Mouse (Mus musculus): Measurements from ENCODE around the gene Dlg1. TPM values are rescaled to one million over a fixed set of nuclear protein-coding genes. Genes with fewer than 3 reads are reported as not detected.

Gene Dlg1
- total and polyA plus RNA-seq, 3 experiments = 11.2 to 109 (median 60.7) TPM

DNA sequence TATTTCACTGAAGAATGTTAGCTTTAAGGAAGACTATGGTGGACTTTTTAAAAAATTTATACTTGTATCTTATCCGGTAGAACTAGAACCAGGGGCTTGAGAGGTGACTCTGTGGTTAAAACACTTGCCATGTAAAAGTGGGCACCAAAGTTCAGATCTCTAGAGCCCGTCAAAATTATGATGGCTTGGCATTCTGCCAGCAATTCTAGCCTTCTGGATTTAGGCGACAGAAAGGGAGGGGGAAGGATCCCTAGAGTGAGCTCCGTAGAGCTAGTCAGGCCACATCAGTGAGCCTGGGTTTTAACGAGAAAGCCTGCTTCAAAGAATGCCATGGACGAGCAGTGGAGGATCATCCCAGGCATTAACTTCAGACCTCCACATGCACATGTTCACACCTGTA, 117.8 kb downstream of the Dlg1 start:
- H3K36me3 ChIP-seq (replicated peaks) = peaks cover 15% of the 10 kb centered on the region
- no peaks in the 10 kb centered on the region for H3K27me3 ChIP-seq (ENCODE audit: insufficient read depth, low read length)
- DNase-seq (ENCODE audit: low spot score) (no peak), ATAC-seq (ENCODE audit: extremely low read depth, insufficient number of reproducible peaks, low FRiP score, poor library complexity, severe bottlenecking) (no peak)
- no peak overlapping the region for H3K4me3 ChIP-seq (ENCODE audit: low read depth, low read length)
- H3K9me3 ChIP-seq (replicated peaks) = no peaks in the 10 kb centered on the region
- no peaks in the 10 kb centered on the region; the same call in 1 of the 2 replicates for H3K4me1 ChIP-seq (ENCODE audit: insufficient read depth, low read depth, low read length)
- TF ChIP-seq TAL1 (conservative IDR thresholded peaks at IDR 0.05; ENCODE audit: low read depth, low read length) = no peak
- TF ChIP-seq GATA1 (IDR thresholded peaks at IDR 0.05; ENCODE audit: borderline replicate concordance, low read length) = no peak
- no peak for TF ChIP-seq POLR2AphosphoS5 (IDR thresholded peaks at IDR 0.05; ENCODE audit: insufficient replicate concordance, low read depth, low read length)
- TF ChIP-seq CTCF (IDR thresholded peaks at IDR 0.05; ENCODE audit: low read depth, low read length) = no peak
- no peak for TF ChIP-seq GATA2 (IDR thresholded peaks at IDR 0.05; ENCODE audit: borderline replicate concordance, low read depth, low read length)

DNA sequence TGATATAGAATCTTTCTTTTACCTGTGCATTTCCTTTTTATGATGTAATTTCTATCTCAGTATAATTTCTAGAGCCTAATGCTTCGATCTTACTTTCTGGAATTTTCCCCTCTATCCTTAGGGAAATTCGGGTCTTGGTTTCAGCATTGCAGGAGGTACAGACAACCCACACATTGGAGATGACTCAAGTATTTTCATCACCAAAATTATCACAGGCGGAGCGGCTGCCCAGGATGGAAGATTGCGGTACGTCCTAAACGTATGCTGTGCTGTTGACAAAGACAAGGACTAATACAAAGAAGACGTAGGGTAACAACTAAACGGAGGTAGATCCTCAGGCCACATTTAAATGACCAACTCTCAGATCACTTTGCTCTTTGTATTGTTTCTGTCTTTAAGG, 126.8 kb downstream of the Dlg1 start:
- Histone ChIP-seq H3K4me3 (ENCODE audit: low read depth, low read length) (no peak overlapping the region), H3K9me3 (replicated peaks) (no peaks in the 10 kb centered on the region), H3K4me1 (ENCODE audit: insufficient read depth, low read depth, low read length) (no peaks in the 10 kb centered on the region), H3K36me3 (replicated peaks) (peaks cover 33% of the 10 kb centered on the region), H3K27me3 (ENCODE audit: insufficient read depth, low read length) (no peaks in the 10 kb centered on the region)
- DNase-seq (ENCODE audit: low spot score) = no peak
- no peak for ATAC-seq (ENCODE audit: extremely low read depth, insufficient number of reproducible peaks, low FRiP score, poor library complexity, severe bottlenecking)
- TF ChIP-seq CTCF (IDR thresholded peaks at IDR 0.05; ENCODE audit: low read depth, low read length) (no peak), TAL1 (conservative IDR thresholded peaks at IDR 0.05; ENCODE audit: low read depth, low read length) (no peak), GATA1 (IDR thresholded peaks at IDR 0.05; ENCODE audit: borderline replicate concordance, low read length) (no peak), GATA2 (IDR thresholded peaks at IDR 0.05; ENCODE audit: borderline replicate concordance, low read depth, low read length) (no peak), POLR2AphosphoS5 (IDR thresholded peaks at IDR 0.05; ENCODE audit: insufficient replicate concordance, low read depth, low read length) (no peak)

DNA sequence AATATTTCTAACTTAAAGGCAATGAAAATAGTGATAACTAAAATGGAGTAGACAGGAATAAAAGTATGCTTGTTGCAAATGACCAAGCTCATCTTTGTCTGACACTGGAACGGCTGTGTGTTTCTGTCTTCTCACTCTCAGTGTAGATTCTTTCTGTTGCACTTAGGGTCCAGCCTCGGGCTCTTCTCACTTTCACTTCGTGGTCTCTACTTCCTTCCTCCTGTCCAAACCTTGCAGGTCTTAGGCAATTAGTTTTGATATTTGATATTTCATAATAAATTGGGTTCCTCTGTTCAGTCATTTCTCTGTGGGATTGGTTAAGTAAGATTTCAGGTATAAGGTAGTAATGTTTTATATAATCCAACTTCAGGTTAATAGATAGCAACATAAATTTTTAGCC, 140.4 kb downstream of the Dlg1 start:
- Histone ChIP-seq H3K36me3 (replicated peaks) (peaks cover 51% of the 10 kb centered on the region), H3K4me1 (ENCODE audit: insufficient read depth, low read depth, low read length) (no peaks in the 10 kb centered on the region), H3K4me3 (ENCODE audit: low read depth, low read length) (no peak overlapping the region), H3K27me3 (ENCODE audit: insufficient read depth, low read length) (no peaks in the 10 kb centered on the region), H3K9me3 (replicated peaks) (no peaks in the 10 kb centered on the region)
- no peak for DNase-seq (ENCODE audit: low spot score)
- TF ChIP-seq GATA1 (IDR thresholded peaks at IDR 0.05; ENCODE audit: borderline replicate concordance, low read length) = no peak
- no peak for TF ChIP-seq CTCF (IDR thresholded peaks at IDR 0.05; ENCODE audit: low read depth, low read length)
- ATAC-seq (ENCODE audit: extremely low read depth, insufficient number of reproducible peaks, low FRiP score, poor library complexity, severe bottlenecking) = no peak

DNA sequence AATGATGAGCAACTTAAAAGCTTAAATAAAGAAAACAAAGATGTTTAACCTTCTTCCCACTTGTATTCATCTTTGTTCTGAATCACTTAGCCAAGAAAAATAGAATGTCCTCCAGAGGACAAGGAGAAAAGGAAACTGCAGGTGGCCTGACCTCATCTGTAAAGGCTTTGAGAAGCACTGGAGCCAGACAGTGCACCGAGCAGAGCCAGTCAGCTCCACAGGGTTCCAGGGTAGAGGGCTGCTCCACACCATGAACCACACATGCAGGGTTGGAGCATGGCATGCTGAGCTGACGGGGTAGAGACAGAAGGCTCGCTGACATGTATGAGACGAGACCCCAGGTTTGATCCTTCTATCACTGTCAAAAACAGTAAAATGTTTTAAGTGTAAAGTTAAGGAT, 162.8 kb downstream of the Dlg1 start:
- no peaks in the 10 kb centered on the region for H3K27me3 ChIP-seq (ENCODE audit: insufficient read depth, low read length)
- ATAC-seq (ENCODE audit: extremely low read depth, insufficient number of reproducible peaks, low FRiP score, poor library complexity, severe bottlenecking) (no peak), DNase-seq (ENCODE audit: low spot score) (no peak)
- H3K4me1 ChIP-seq (ENCODE audit: insufficient read depth, low read depth, low read length) = no peaks in the 10 kb centered on the region
- no peaks in the 10 kb centered on the region for H3K9me3 ChIP-seq (replicated peaks)
- peaks cover 26% of the 10 kb centered on the region for H3K36me3 ChIP-seq (replicated peaks)
- H3K4me3 ChIP-seq (ENCODE audit: low read depth, low read length) = no peak overlapping the region
- TF ChIP-seq GATA2 (IDR thresholded peaks at IDR 0.05; ENCODE audit: borderline replicate concordance, low read depth, low read length) (no peak), GATA1 (IDR thresholded peaks at IDR 0.05; ENCODE audit: borderline replicate concordance, low read length) (no peak), TAL1 (conservative IDR thresholded peaks at IDR 0.05; ENCODE audit: low read depth, low read length) (no peak), CTCF (IDR thresholded peaks at IDR 0.05; ENCODE audit: low read depth, low read length) (no peak), POLR2AphosphoS5 (IDR thresholded peaks at IDR 0.05; ENCODE audit: insufficient replicate concordance, low read depth, low read length) (no peak)

DNA sequence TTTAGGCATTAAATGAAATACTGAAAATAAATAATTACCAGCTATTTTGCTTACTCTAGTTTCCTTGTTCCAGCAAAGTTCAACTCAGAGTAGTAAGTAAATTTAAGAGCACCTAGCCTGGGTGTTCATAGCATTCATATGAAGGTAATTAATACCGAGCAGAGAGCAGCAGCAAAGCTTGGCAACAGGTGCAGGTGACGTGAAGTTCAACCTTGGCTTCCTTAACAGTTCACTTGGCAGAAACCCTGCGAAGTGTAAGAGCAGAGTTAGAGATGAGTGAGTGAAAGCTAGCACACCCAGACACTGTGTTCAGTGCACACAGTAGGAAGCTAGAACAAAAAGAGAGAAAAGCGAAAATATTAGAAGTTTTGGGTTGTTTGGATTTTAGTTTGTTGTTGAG, 167.5 kb downstream of the Dlg1 start:
- TF ChIP-seq POLR2AphosphoS5 (IDR thresholded peaks at IDR 0.05; ENCODE audit: insufficient replicate concordance, low read depth, low read length) = no peak
- no peak for TF ChIP-seq CTCF (IDR thresholded peaks at IDR 0.05; ENCODE audit: low read depth, low read length)
- TF ChIP-seq TAL1 (conservative IDR thresholded peaks at IDR 0.05; ENCODE audit: low read depth, low read length) = no peak
- no peak for TF ChIP-seq GATA1 (IDR thresholded peaks at IDR 0.05; ENCODE audit: borderline replicate concordance, low read length)
- no peak for TF ChIP-seq GATA2 (IDR thresholded peaks at IDR 0.05; ENCODE audit: borderline replicate concordance, low read depth, low read length)
- DNase-seq (ENCODE audit: low spot score) (no peak), ATAC-seq (ENCODE audit: extremely low read depth, insufficient number of reproducible peaks, low FRiP score, poor library complexity, severe bottlenecking) (no peak)
- 0 out of 2 replicates have a peak, but pooled peaks cover 3% of the 10 kb centered on the region for H3K4me1 ChIP-seq (ENCODE audit: insufficient read depth, low read depth, low read length)
- H3K9me3 ChIP-seq (replicated peaks) = no peaks in the 10 kb centered on the region
- H3K36me3 ChIP-seq (replicated peaks) = peaks cover 40% of the 10 kb centered on the region
- no peaks in the 10 kb centered on the region for H3K27me3 ChIP-seq (ENCODE audit: insufficient read depth, low read length)
- no peak overlapping the region for H3K4me3 ChIP-seq (ENCODE audit: low read depth, low read length)

DNA sequence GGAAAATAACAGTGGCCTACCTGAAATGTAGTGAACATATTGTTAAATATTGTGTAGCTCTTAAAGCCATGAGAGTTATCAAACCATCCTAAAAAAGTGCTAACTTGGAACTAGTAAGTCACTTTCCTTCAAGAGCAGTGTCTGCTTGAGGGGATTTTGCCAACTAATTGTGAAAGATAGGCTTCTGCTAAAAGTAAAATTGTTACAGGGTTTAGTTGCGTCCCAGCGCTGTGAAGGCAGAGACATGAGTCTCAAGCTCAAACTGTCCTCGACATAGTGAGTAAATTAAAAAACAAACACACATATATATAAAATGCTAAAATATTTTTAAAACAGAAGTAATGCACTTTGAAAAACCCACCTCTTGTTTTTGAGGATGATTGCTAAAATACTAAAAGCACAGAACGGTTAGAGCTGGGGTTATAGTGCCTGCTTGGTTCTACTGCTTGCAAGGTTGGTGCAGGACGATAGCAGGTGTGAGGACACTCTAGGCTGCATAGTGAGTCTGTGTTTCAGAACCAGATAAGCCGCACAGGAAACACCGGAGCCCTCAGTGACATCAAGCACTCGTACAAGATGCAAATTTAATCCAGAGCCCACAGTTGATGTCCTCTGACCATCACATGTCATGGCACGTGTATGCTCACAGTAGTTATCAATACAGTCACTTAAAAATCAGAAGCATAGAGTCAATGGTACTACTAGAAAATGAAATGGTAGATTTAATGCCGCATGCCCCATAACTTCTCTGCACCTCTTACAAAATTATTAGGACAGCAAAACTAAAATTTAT, 169.6 kb downstream of the Dlg1 start:
- Histone ChIP-seq H3K27me3 (ENCODE audit: insufficient read depth, low read length) (no peaks in the 10 kb centered on the region), H3K9me3 (replicated peaks) (no peaks in the 10 kb centered on the region), H3K4me1 (ENCODE audit: insufficient read depth, low read depth, low read length) (0 out of 2 replicates have a peak, but pooled peaks cover 3% of the 10 kb centered on the region), H3K4me3 (ENCODE audit: low read depth, low read length) (no peak overlapping the region), H3K36me3 (replicated peaks) (peaks cover 41% of the 10 kb centered on the region)
- DNase-seq (ENCODE audit: low spot score) (no peak), ATAC-seq (ENCODE audit: extremely low read depth, insufficient number of reproducible peaks, low FRiP score, poor library complexity, severe bottlenecking) (no peak)
- TF ChIP-seq GATA2 (IDR thresholded peaks at IDR 0.05; ENCODE audit: borderline replicate concordance, low read depth, low read length) = no peak
- no peak for TF ChIP-seq GATA1 (IDR thresholded peaks at IDR 0.05; ENCODE audit: borderline replicate concordance, low read length)
- no peak for TF ChIP-seq CTCF (IDR thresholded peaks at IDR 0.05; ENCODE audit: low read depth, low read length)
- TF ChIP-seq POLR2AphosphoS5 (IDR thresholded peaks at IDR 0.05; ENCODE audit: insufficient replicate concordance, low read depth, low read length) = no peak
- TF ChIP-seq TAL1 (conservative IDR thresholded peaks at IDR 0.05; ENCODE audit: low read depth, low read length) = no peak
